Mouse (Mus musculus): ENCODE data around the gene Srgn.
"Not testable (repeated sequence)": the region's sequence is repeated elsewhere in the genome, so short reads cannot be mapped to it uniquely, and the experiment has no call there.

Srgn gene

GRCm38 (mm10) chr10:62521763-62522162 is 5.5 kb downstream of the Srgn start:
- DNase-seq (ENCODE audit: low spot score in 2 of 2), result no peak

- no peak for DNase-seq (ENCODE audit: low spot score in 2 of 2)
These were observed 6.3 kb downstream of the Srgn start for GRCm38 (mm10) chr10:62520911-62521310.

- DNase-seq (ENCODE audit: low spot score in 2 of 2), result no peak
These were observed 9.7 kb downstream of the Srgn start for GRCm38 (mm10) chr10:62517511-62517910.

- no peak for DNase-seq (ENCODE audit: low spot score in 2 of 2)
These were observed 14.4 kb downstream of the Srgn start for GRCm38 (mm10) chr10:62512855-62513254.

GRCm38 (mm10) chr10:62511528-62511927 is 15.7 kb downstream of the Srgn start:
- DNase-seq (ENCODE audit: low spot score in 2 of 2), result no peak

- no peak for DNase-seq (ENCODE audit: low spot score in 2 of 2)
These were observed 18.1 kb downstream of the Srgn start for GRCm38 (mm10) chr10:62509032-62509656.

- DNase-seq (ENCODE audit: low spot score in 2 of 2), result no peak
These were observed 18.8 kb downstream of the Srgn start for GRCm38 (mm10) chr10:62508459-62508858.

GRCm38 (mm10) chr10:62507591-62508308 is 19.5 kb downstream of the Srgn start:
- no peak for DNase-seq (ENCODE audit: low spot score in 2 of 2)

- no peak for DNase-seq (ENCODE audit: low spot score in 2 of 2)
These were observed 20.2 kb downstream of the Srgn start for GRCm38 (mm10) chr10:62507071-62507470.

GRCm38 (mm10) chr10:62506019-62506556 is 21.2 kb downstream of the Srgn start:
- DNase-seq (ENCODE audit: low spot score in 2 of 2), result no peak

- DNase-seq (ENCODE audit: low spot score in 2 of 2), result no peak
These were observed 21.8 kb downstream of the Srgn start for GRCm38 (mm10) chr10:62505224-62505983.

GRCm38 (mm10) chr10:62503836-62504628 is 23.2 kb downstream of the Srgn start:
- no peak for DNase-seq (ENCODE audit: low spot score in 2 of 2)

GRCm38 (mm10) chr10:62503353-62503752 is 23.9 kb downstream of the Srgn start:
- no peak for DNase-seq (ENCODE audit: low spot score in 2 of 2)

GRCm38 (mm10) chr10:62501951-62502350 is 25.3 kb downstream of the Srgn start:
- no peak for DNase-seq (ENCODE audit: low spot score in 2 of 2)

GRCm38 (mm10) chr10:62500916-62501615 is 26.2 kb downstream of the Srgn start:
- no peak for DNase-seq (ENCODE audit: low spot score in 2 of 2)

GRCm38 (mm10) chr10:62500088-62500915 is 26.9 kb downstream of the Srgn start:
- DNase-seq (ENCODE audit: low spot score in 2 of 2), result peak; percentile 70 to 73

- DNase-seq (ENCODE audit: low spot score in 2 of 2), result not testable (repeated sequence)
These were observed 35.6 kb downstream of the Srgn start for GRCm38 (mm10) chr10:62491681-62492080.

- DNase-seq (ENCODE audit: low spot score in 2 of 2), result peak; percentile 52 to 66
These were observed 39.0 kb downstream of the Srgn start for GRCm38 (mm10) chr10:62488266-62488665.

GRCm38 (mm10) chr10:62486618-62487415 is 40.4 kb downstream of the Srgn start, which contains the start of gene Vps26a:
TSS of gene Vps26a (minus strand) at chr10:62486805.
- peak; percentile 98 to 99 for DNase-seq (ENCODE audit: low spot score in 2 of 2)
